Mouse (Mus musculus) ovary, adult 2 months (tissue): ENCODE measurements around the gene Impg1. TPM values are rescaled to one million over a fixed set of nuclear protein-coding genes. Genes with fewer than 3 reads are reported as not detected.

Source experiments
- polyA plus RNA-seq: library from polyadenylated mRNA; depleted of rRNA; stranded (reverse); fragments of >200 nt; gene quantifications from 2 replicates; pipeline ENCODE4 v1.2.3, GENCODE M21; 2012; rRNA removed

Gene Impg1
- not detected in 2 replicates for polyA plus RNA-seq

DNA sequence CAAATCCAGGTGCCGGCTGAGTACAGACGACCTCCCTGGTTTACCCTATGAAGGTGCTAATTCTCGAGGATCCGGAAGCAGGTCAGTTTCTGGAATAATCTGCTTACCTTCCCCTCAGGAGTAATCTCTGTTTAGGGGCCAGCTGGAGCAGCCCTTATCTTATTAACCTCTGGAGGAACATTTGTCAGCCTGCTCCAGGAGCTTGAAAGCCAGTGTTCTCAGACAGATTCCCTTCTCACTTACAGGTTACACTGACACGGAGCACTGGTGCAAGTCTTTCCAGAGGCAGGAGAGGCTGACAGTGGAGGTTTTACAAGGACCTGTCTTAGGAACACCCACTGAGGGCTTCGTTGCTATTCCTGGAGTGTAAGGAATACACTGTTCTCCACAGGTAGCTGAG is at the start of gene Impg1:
Gene Impg1 (minus strand): TSS at position 101 of the 400 bp plus-strand sequence.

